Mouse (Mus musculus) heart, embryonic 16.5 days (tissue): ENCODE results near the gene P4htm. TPM values are rescaled to one million over a fixed set of nuclear protein-coding genes. Genes with fewer than 3 reads are reported as not detected.

Experiments used
- ATAC-seq: fragments of 200-750 bp; cut with Nextera tagmentation; replicated peaks from 2 replicates; pipeline ENCODE4 v1.8.0; 2017; ENCODE audit warnings: moderate number of reproducible peaks; ENCODE audit not compliant: insufficient read depth, low FRiP score; ENCODE audit errors: extremely low read depth
- H3K27ac ChIP-seq: fragments of 300-500 bp; sonication (generic); 2 replicates; pipeline ENCODE4 v1.5.1; 2014; ENCODE audit warnings: mild to moderate bottlenecking, low read length, control low read depth, moderate library complexity
- H3K27me3 ChIP-seq: fragments of 300-500 bp; sonication (generic); 2 replicates; pipeline ENCODE4 v1.6.1; 2014; ENCODE audit warnings: low read length, mixed read lengths; ENCODE audit not compliant: control insufficient read depth, insufficient read depth
- H3K36me3 ChIP-seq: fragments of 300-500 bp; sonication (generic); 2 replicates; pipeline ENCODE4 v1.6.1; 2014; ENCODE audit not compliant: control insufficient read depth, insufficient read depth
- H3K4me1 ChIP-seq: fragments of 300-500 bp; sonication (generic); 2 replicates; pipeline ENCODE4 v1.6.1; 2014; ENCODE audit warnings: low read length, mixed read lengths; ENCODE audit not compliant: control insufficient read depth, insufficient read depth
- H3K4me2 ChIP-seq: fragments of 300-500 bp; sonication (generic); 2 replicates; pipeline ENCODE4 v1.6.1; 2014; ENCODE audit warnings: low read depth, mild to moderate bottlenecking, control low read depth, low read length
- H3K4me3 ChIP-seq: fragments of 300-500 bp; sonication (generic); 2 replicates; pipeline ENCODE4 v1.5.1; 2014; ENCODE audit warnings: mild to moderate bottlenecking, control low read depth, low read length
- H3K9ac ChIP-seq: fragments of 300-500 bp; sonication (generic); 2 replicates; pipeline ENCODE4 v1.6.1; 2014; ENCODE audit warnings: low read length, control low read depth
- H3K9me3 ChIP-seq: fragments of 300-500 bp; sonication (generic); replicated peaks from 2 replicates; pipeline ENCODE4 v1.6.1; 2016; ENCODE audit warnings: low read length; ENCODE audit not compliant: control insufficient read depth
- WGBS: fragments of 180-500 bp; shearing (Covaris S2); extraction: QIAGEN DNeasy Blood & Tissue Kit; methylation state at CpG from one replicate; pipeline ENCODE4 v1.1.7; 2014; 5-methylcytosine and 5-hydroxymethylcytosine counted together
- microRNA counts: library from miRNA; unstranded; fragments of <30 nt; microRNA quantifications from one replicate; lab custom pipeline; 2016
- microRNA-seq: library from miRNA; unstranded; fragments of <30 nt; microRNA quantifications from one replicate; pipeline ENCODE4, GENCODE M21; 2017
- polyA plus RNA-seq: library from polyadenylated mRNA; unstranded; fragments of >200 nt; fragmentation: Nextera tagmentation; extraction: Ambion mirVana; gene quantifications from 2 replicates; pipeline ENCODE4 v1.2.1, GENCODE M21; 2015

The P4htm gene
- polyA plus RNA-seq, 1 experiment from 2014 or later = 22.0 TPM

GRCm38 (mm10) chr9:108540846-108541245, 56.6 kb downstream of the P4htm start:
- no peak overlapping the region for H3K4me3 ChIP-seq
- no peaks in the 10 kb centered on the region for H3K4me1 ChIP-seq
- no peak overlapping the region for H3K4me2 ChIP-seq
- H3K9me3 ChIP-seq = no peaks in the 10 kb centered on the region
- H3K9ac ChIP-seq = no peak overlapping the region
- ATAC-seq = no peak
- no peaks in the 10 kb centered on the region for H3K27me3 ChIP-seq
- H3K27ac ChIP-seq = no peak overlapping the region
- peaks cover 74% of the 10 kb centered on the region for H3K36me3 ChIP-seq

- H3K4me1 ChIP-seq = no peaks in the 10 kb centered on the region
- no peak overlapping the region for H3K4me3 ChIP-seq
- H3K27ac ChIP-seq = no peak overlapping the region
- no peak overlapping the region for H3K4me2 ChIP-seq
- H3K9ac ChIP-seq = no peak overlapping the region
- H3K27me3 ChIP-seq = no peaks in the 10 kb centered on the region
- peaks cover 56% of the 10 kb centered on the region for H3K36me3 ChIP-seq
- ATAC-seq = no peak
- no peaks in the 10 kb centered on the region for H3K9me3 ChIP-seq
- WGBS = 91% methylated on average over 1 of the region's 1 CpGs
Measured at GRCm38 (mm10) chr9:108531496-108531895, 66.0 kb downstream of the P4htm start.

- 94% methylated on average over 1 of the region's 1 CpGs for WGBS
- Histone ChIP-seq H3K4me2 (no peak overlapping the region), H3K36me3 (peaks cover 52% of the 10 kb centered on the region), H3K27me3 (no peaks in the 10 kb centered on the region), H3K9me3 (no peaks in the 10 kb centered on the region), H3K4me3 (no peak overlapping the region), H3K27ac (no peak overlapping the region), H3K4me1 (no peaks in the 10 kb centered on the region), H3K9ac (no peak overlapping the region)
- no peak for ATAC-seq
Measured at GRCm38 (mm10) chr9:108530954-108531353, 66.5 kb downstream of the P4htm start.

MicroRNAs encoded within 50 kb of the gene (microRNA counts, 519-probe panel; counts per million panel counts)
- microRNA mmu-miR-191 (lab: Ali Mortazavi, UCI) (2,699 counts per million, percentile 70 among the panel's probes with 10 or more counts), microRNA mmu-miR-425 (lab: Ali Mortazavi, UCI) (2,619 counts per million, percentile 65 among the panel's probes with 10 or more counts)

Small RNA genes lying within 50 kb of the gene (microRNA-seq; reads per million reads assigned to microRNA genes)
- gene Gm24083 (not detected), gene Mir191 (not detected), gene Mir425 (2,015 reads per million, percentile 84 among the genes with 10 or more reads in this experiment)

Other genes starting within 250 kb of the P4htm start
- 83.6 and 84.2 TPM in 2 replicates for gene Usp4, start 249.8 kb downstream of the P4htm start, polyA plus RNA-seq
- 0.14 and 0.42 TPM in 2 replicates for gene 1700102P08Rik, start 204.9 kb downstream of the P4htm start, polyA plus RNA-seq
- 0.45 and 0.71 TPM in 2 replicates for gene Ccdc36, start 169.2 kb downstream of the P4htm start, polyA plus RNA-seq
- gene BC048562, start 161.2 kb downstream of the P4htm start, polyA plus RNA-seq = not detected in 2 replicates
- 39.8 and 44.3 TPM in 2 replicates for gene Ccdc71, start 137.1 kb downstream of the P4htm start, polyA plus RNA-seq
- gene Klhdc8b, start 136.1 kb downstream of the P4htm start, polyA plus RNA-seq = 103 and 110 TPM in 2 replicates
- 67.1 and 77.7 TPM in 2 replicates for gene Lamb2, start 117.9 kb downstream of the P4htm start, polyA plus RNA-seq
- 60.1 and 63.5 TPM in 2 replicates for gene Usp19, start 107.1 kb downstream of the P4htm start, polyA plus RNA-seq
- 70.4 and 83.2 TPM in 2 replicates for gene Qars, start 90.0 kb downstream of the P4htm start, polyA plus RNA-seq
- 82.2 and 82.5 TPM in 2 replicates for gene Qrich1, start 80.9 kb downstream of the P4htm start, polyA plus RNA-seq
- 91.7 and 91.8 TPM in 2 replicates for gene Impdh2, start 37.4 kb downstream of the P4htm start, polyA plus RNA-seq
- 63.7 and 65.9 TPM in 2 replicates for gene Ndufaf3, start 30.2 kb downstream of the P4htm start, polyA plus RNA-seq
- 83.3 and 83.6 TPM in 2 replicates for gene Dalrd3, start 27.8 kb downstream of the P4htm start, polyA plus RNA-seq
- 48.3 and 61.0 TPM in 2 replicates for gene Wdr6, start 18.9 kb downstream of the P4htm start, polyA plus RNA-seq
- gene Arih2, start 51.7 kb upstream of the P4htm start, polyA plus RNA-seq = 45.6 and 46.9 TPM in 2 replicates
- 88.0 and 91.4 TPM in 2 replicates for gene Slc25a20, start 64.4 kb upstream of the P4htm start, polyA plus RNA-seq
- 21.3 and 25.5 TPM in 2 replicates for gene Prkar2a, start 91.6 kb upstream of the P4htm start, polyA plus RNA-seq
- gene Ip6k2, start 186.1 kb upstream of the P4htm start, polyA plus RNA-seq = 27.2 and 31.0 TPM in 2 replicates
- gene Nckipsd, start 210.7 kb upstream of the P4htm start, polyA plus RNA-seq = 10.0 and 14.5 TPM in 2 replicates
- gene Celsr3, start 228.7 kb upstream of the P4htm start, polyA plus RNA-seq = 0.05 and 0.13 TPM in 2 replicates